Mouse (Mus musculus) lung, adult 2 months (tissue): ENCODE results near the gene Avl9.

Source experiments
- CTCF ChIP-seq: fragments of 200-500 bp; IDR thresholded peaks from 2 replicates; pipeline ENCODE4 v1.5.1; 2011; ENCODE audit warnings: mild to moderate bottlenecking, low read length, control low read depth; ENCODE audit not compliant: insufficient read depth
- POLR2A ChIP-seq: fragments of 200-500 bp; IDR thresholded peaks from 2 replicates; pipeline ENCODE4 v1.6.1; 2011; ENCODE audit warnings: low read depth, mild to moderate bottlenecking, control low read depth, low read length, borderline replicate concordance; ENCODE audit errors: extremely low read depth

GRCm38 (mm10) chr6:56715270-56715666 lies 569 bp downstream of the Avl9 start:
- TF ChIP-seq CTCF: no peak
- no peak for TF ChIP-seq POLR2A
